Mouse (Mus musculus): Measurements from ENCODE around the gene Sema4b.

Sema4b gene

DNA sequence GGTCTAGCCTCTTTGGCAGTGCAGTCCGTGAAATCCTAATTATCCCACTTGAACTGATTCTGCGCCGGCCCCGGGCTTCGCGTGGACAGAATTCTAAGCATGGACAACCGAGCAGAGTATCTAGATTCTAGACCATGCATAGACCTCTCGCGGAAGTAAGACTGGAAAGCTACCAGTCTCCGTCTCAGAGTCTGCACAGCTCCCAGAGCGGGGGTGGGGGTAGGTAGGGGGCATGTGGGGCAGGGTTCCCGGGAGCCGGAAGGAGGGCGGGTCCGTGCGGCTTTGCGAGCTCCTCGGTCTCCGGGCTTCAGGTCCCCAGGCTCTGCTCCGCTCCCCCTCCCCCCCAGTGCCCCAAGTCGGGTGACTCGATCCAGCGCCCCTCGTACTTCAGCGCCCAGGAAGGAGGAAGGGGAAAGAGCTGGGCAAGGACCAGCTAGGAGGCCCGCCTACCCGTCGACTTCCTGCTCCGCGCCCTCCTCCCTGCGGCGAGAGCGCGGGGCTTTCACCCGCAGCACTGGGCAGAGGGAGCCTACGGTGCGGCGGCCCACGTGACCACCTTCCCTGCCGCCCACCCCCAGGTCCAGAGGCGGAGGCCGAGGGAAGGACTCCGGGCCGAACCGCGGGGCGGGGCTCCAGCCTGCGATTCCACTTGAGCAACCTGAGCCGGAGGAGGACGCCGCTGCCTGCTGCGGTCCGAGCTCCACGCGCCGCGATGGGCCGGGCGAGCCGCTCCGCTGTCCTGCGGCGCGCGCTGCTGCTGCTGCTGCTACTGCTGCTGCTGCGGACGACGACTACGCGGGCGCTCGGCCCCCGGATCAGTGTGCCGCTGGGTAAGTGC is 11.5 kb downstream of the Sema4b start:
- peak; percentile 86 for DNase-seq (ENCODE audit: low read depth, low spot score)

DNA sequence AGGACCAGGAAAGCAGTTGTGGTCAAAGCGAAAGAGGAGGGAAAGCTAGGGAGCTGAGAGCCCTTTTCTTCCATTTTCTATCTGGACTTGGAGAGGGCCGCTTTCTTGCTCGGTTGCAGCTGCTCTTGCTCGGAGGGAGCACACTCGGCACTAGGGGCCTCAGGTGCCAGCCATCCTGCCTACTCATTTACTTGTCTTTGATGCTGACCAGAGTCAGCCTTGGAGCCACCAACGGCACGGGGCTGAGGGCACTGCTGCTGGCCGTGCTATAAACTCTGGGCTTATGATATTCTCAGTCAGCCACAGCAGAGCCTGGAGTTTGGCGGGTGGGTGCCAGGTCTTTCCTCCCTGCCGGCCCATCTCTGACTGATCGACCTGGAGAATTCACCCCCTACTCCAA is 12.2 kb downstream of the Sema4b start:
- DNase-seq (ENCODE audit: low read depth, low spot score): no peak

DNA sequence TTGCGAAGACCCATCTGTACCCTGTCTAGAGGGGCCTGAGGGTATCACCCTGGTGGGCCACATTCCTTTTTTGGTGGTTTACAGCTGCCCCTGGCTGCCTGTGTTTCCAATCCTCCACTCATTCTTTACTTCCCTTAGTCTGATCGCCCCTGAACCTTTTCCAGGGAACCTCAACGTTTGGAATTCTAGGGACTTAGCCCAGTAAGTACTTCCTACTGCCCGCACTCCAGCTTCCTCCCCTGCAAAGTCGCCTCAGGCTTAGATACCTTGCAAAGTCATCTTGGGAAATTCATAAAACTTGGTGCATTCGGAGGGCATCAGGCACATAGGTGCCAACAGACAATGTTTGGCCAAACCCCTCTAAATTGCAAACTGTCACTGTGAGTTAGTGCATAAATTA is 12.6 kb downstream of the Sema4b start:
- DNase-seq (ENCODE audit: low read depth, low spot score): no peak

DNA sequence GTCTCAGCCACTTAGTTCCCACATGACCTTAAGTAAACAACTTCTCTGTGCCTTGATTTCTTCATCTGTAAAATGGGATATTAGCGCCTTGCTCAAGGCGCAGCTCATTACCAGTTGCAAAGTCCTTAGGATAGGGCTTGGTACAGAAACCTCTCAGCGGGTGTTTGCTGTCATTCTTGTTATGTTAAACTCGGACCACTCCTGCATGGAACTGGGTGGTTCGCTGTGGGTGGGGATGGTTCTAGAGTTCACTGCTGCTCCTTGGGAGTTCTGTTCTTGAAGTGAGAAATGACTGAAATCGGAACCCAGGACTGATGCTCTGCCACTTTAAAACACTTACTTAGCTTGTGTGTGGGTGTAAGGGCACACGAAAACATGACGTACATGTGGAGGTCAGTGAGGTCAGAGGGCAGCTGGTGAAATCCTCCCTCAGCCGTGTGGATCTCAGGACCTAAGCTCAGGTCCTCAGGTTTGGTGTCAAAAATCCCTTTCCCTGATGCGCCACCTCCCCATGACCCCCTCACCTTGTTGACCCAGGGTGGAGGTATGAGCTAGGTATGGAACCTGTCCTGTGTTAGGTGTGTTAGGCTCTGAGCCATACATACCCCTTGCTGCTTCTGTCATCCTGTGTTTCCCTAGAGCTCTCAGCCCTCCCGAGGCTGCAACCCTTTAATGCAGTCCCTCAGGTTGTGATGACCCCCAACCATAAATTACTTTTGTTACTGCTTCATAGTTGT is 13.4 kb downstream of the Sema4b start:
- no peak for DNase-seq (ENCODE audit: low read depth, low spot score)

DNA sequence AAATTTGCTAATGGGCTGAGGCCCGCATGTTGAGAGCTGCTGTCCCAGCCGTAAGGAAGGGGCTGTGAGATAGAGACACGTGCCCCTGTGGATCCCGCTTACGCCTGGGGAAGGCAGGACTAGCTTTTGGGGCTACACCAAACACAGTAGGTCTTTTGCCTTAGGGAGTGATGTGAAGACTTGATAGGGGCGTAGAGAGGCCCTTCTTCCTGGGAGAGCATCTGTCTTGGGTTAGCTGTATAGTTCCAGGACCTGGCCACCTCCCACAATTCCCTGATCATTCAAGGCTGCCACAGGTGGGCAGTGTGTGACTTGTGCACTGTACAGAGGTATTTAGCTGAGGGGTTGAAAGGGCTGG is 13.9 kb downstream of the Sema4b start:
- DNase-seq (ENCODE audit: low read depth, low spot score): no peak

DNA sequence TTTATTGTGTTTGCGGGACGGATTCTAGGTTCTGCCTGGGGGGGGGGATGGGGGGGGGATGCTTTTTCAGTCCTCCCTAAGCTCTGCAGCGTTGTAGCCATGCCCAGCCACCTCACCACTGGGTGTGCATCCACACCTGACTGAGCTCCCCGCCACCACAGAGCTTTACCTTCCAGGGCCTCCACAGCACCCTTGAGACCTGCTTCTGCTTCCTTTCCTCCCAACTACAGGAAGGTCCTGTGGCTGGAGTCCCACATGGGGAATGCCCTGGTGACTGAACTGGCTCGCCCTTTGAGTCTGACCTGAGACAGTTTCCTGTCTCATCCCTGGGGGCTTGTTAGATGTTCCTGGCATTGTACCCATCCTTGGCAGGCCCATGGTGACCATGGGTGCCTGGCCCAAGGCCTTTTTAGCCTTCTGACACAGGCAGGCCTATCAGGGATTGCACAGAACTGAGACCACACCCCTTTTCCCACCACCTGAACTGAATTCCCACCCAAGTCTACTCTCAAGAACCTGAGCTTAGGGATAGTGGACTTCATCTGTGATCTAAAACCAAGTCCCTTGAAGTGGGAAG is 14.4 kb downstream of the Sema4b start:
- no peak for DNase-seq (ENCODE audit: low read depth, low spot score)

DNA sequence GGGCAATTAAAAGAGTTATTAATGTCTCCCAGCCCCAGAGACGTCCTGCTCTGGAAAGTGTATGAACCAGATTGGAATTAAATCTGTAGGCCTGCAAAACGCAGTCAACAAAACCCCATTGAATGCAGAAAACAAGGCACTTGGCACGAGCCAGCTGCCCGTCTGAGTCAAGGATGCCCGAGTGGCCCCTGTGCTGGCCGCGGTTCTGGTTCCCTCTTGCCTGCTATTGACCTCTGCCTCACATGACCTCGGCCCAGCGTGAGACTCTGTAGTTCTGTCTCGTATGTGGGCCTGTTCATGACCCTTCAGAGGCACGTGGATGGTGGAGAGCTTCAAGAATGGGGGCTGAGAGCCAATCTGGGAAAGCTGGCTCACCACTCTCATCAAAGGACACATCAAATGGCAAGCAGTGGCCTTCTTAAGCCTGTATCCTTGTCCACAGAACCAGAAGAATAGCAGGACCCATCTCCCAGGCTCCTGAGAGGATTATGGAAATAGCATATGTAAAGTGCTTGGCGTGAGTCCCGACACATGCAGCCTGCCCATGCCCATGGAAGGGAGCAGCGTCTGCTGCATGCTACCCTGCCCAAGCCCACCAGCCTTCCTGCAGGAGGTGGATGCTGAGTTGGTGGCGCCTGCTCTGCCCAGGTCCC is 15.4 kb downstream of the Sema4b start:
- DNase-seq (ENCODE audit: low read depth, low spot score): no peak

DNA sequence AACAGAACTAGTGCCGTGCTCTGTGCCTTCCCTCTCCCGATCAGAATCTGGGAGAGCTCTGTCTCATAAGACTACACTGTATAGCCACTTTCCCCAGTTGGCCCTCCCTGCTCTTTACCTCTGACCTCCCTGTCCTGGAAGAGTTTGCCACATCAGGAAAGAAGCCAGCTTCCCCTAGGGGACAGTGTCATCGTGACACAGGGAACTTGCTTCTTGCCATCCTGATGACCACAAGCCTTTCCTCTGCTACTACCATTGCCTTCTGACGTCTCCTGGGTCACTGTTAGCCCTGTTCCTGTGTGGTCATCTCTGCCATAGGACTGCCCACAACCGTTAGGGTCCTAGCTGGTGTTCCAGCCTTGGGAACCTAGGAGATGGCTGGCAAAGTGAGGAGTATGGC is 16.3 kb downstream of the Sema4b start:
- no peak for DNase-seq (ENCODE audit: low read depth, low spot score)

DNA sequence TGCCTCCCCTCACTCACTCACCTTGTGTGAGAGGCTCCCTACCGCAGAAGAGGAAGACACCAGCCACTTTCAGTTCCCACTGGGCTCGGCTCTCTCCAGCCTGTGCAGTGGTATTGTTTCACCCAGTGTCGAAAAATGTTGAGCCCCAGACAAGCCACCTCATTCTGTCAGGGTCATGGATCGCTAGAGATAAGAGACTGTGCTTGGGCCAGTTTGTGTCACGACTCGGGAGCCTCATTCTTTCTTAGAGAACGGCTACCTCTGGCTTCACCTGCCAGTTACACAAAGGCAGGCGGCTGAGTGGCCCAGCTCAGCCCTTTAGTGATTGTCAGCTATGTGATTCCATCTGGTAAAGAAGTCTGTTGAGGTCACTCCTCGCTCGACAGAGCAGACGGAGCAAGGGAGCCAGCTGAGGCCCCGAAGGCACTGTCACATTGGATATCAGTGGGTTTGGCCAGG is 17.0 kb downstream of the Sema4b start:
- peak; percentile 50 for DNase-seq (ENCODE audit: low read depth, low spot score)

DNA sequence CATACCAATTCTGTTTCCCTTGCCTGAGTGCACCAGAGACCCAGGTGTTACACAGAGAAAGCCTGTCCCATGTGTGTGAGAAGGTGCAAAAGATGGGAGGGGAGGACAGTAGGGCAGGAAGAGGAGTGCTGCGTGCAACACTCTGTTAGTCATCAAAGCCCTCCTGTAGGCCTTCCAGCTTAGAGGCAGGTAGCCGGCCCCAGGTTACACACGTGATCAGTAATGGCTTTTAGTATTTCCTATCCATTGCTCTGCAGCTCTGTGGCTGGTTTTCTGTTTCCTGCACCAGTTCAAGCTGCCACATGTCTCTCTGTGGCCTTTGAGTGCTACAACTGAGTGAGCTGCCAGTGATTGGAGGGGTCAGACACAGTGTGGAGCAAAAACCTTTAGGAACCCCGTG is 17.7 kb downstream of the Sema4b start:
- DNase-seq (ENCODE audit: low read depth, low spot score): peak; percentile 81

DNA sequence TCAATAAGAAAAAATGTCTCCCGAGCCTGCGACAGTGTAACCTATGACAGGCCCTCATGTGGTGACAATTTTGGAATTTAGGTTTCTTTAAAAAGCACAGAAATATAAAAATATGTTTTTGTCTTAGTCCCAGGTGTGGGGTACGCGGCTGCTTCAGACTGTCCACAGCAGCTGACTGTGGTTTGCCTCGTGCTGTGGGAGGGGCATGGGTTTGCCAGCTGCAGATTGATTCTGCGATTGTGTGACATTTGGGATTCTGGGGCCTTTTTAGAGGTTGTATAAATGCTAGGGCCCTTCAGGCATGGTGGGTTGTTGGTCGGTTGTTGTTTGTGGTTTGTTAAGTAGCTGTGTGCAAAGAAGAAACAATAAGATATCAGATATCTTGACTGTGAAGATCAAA is 18.3 kb downstream of the Sema4b start:
- DNase-seq (ENCODE audit: low read depth, low spot score): peak; percentile 68

DNA sequence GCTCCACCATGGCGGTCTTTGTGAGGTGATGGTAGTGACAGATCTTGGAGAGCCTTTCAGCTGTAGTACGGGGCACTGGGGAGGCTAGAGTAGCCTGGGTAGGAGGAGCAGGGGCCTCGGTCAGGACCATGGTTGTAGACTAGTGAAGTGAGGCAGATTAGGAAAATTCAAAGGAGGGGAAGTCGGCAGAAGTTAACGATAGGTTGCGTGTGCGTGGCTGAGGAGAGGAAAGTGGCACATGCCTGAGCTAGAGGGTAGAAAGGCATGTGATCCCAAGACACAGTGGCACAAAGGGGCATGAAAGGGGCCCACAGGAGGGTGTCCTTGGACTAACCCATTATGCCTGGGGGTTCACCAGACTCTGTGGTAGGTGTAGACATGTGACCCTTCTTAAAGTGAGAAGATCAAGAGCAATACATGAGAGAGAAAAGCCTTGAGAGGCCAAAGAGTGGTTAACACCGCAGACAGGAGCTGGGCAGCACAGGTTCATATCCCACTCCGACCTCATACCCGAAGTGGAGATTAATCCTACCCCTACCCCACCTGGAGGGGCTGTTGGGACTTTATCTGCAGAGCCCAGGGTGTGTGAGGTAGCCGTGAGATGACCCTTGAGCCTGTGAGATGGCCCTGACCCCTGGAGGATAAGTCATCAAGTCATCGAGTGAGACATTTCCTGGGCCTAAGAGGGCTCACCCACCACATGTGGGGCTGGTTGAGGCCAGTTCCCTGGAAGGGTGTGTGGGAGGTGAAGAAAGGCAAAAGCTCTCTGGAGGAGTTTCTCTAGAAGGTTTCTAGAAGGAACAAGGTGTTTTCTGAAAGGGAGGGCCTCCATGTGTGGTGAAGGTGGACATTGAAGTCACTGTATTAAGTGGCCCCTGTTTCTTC is 19.3 kb downstream of the Sema4b start:
- peak; percentile 44 for DNase-seq (ENCODE audit: low read depth, low spot score)

DNA sequence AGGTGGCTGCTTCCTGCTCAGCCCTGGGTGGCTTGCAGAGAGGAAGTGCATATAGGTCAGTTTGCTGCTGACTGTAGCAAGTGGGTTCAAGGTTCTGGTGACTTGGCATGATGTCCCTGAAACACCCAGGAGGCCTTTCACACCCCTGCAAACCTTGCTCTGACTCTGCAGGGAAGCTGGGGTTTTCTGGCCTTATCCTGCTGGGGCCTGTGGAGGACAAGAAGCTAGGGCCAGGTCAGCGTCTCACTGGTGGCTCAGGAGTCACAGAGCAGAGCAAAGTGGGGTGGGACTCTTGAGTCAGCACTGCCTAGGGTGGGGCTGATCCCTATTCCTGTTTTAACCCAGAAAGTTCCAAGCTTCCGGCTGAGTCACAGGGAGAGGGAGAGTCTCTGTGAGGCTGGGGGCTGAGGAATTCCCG is 20.7 kb downstream of the Sema4b start:
- DNase-seq (ENCODE audit: low read depth, low spot score): peak; percentile 37

DNA sequence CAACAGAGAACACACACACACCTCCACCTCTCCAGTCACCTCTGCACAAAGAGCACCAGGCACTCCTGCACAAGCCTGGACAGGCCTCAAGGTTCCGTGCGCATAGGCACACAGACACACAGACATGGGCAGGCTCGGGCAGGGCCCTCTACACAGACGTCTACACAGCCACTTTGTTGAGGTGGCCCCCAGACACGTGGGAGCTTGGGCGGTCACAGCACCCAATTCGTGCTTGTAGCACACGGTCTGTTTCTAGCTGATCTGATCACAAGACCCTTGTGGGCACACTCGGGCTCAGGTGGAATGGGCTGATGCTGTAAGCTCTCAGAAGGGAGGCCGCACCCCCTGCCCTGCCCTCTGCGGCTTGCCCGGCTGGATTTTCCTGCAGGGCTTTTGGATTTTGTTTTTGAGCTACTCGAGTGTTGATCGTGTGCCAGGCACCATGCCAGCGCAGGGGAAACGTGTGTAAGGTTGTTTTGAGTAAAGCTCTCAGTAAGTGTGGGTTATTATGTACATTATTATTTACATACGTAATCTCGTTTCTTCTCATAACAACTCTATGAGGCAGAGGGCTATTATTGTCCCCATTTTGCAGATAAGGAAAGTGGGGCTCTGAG is 21.5 kb downstream of the Sema4b start:
- DNase-seq (ENCODE audit: low read depth, low spot score): peak; percentile 38

DNA sequence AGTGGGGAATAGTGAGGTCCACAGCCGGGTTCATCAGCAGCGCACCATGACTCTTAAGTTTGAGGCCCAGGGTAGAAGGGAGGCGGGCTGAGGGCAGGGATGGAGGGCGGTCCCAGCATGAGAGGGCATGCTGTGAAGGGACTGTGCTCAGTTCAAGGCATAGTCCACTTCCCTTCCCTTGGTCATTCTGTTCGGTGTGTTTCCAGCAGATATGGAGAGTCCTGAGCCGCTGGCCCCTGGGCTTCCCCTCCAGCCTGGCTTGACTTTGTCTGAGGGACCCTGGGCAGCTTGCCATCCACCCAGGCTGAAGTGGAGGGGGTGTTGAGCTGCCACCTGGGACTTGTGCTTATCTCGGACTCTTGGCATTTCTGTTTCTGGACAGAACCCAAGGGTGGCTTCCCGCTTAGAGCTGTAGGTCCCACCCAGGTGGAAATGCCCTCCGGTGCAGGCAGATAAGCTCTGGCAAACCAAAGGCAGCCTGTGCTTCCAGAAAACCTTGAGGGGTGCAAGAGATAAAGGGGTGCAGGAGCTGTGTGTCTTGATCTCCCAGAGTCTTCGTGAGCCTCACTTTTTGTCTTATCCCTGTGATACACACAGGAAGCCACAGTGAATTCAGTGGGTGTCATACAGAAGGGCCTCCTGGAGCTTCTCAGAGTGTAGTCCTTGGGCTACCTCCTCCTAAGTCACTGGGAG is 22.2 kb downstream of the Sema4b start:
- DNase-seq (ENCODE audit: low read depth, low spot score): peak; percentile 28

DNA sequence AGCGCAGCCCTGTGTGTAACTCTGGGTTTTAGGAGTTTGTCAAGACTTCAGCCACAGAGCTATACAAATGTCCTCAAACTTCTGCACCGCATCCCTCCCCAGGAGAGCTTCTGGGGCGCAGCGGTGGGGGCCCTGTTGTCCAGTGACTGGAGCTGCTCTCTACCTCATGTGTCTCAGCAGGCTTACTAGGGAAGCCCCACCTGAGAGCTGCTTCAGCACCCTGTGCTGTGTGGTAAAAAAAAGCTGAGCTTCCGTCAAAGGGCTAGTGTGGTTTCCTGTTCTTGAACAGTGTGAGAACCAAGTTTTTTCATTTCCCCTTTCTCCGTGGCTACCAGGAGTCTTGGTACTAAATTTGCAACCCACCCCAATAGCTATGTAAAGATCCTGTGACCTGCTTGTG is 23.0 kb downstream of the Sema4b start:
- DNase-seq (ENCODE audit: low read depth, low spot score): peak; percentile 89

DNA sequence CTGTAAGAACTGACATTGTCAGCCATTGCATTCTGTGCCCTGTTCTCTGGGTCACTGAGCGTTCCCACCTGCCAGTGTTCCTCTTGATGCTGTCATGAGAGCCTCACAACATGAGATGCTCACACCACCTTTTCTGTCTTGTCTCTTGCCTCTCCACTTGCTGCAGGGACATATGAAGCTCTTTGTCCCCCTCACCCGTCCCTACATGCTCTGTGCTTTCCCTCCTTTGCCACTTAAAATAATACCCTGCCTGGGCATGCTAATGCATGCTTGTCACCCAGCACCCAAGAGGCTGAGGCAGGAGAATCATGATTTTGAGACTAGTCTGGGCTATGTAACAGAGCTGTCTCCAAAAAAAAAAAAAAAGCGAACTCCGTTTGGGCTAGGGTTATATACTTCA is 24.3 kb downstream of the Sema4b start:
- DNase-seq (ENCODE audit: low read depth, low spot score): no peak

DNA sequence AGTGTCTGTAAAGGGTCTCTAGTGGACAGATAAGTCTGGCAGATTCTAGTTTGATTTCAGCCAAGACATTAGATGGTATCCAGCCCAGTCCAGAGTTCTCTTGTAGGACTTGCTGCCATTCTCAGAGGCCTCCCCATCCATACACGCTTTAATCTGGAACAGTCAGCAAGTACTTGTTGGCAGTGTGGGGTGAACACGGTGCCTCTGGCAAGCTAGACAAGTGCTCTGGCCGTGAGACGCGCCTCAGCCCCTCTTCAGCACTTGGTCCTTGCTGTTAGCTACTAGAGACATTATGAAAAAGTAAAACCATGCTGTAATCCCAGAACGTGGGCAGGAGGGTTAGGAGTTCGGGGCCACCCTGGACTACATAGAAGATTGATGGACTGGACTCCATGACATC is 27.0 kb downstream of the Sema4b start:
- DNase-seq (ENCODE audit: low read depth, low spot score): no peak

DNA sequence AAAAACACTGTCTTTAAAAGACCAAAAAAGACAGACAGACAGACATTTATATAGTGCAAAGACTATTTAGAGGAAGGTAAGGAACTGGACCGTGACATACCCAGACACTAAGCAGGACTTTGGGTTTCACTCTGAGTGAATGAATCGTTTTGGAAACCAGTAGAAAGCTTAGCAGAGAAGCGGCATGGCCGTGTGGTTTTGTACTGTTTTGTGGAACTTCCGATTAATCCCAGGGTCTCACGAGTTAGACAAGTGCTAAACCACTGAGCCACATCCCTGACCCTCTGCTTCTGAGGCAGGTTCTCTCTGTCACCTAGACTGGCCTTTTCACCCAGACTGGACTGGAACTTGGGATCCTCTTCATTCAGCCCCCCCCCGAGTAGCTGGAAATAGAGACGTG is 27.8 kb downstream of the Sema4b start:
- no peak for DNase-seq (ENCODE audit: low read depth, low spot score)

DNA sequence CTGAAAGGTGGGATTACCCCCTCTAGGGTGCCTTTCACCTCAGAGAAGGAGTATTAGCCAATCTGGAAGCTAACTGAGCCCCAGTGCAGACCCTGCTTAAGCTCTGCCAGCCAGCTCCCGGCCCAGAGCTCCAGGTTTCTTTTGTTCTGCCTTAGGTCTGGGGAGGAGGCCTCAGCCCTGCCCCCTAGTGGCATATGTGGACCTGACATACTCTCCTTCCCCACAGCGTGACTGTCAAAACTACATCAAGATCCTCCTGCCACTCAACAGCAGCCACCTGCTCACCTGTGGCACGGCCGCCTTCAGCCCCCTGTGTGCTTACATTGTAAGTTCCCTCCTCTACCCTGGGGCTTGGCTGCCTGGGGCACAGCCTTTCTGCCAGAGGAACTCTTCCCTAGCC is 28.8 kb downstream of the Sema4b start:
- DNase-seq (ENCODE audit: low read depth, low spot score): peak; percentile 80

Measured in CD4-positive helper T cell, adult 2 months (primary cell).